ENCODE assay signal across 24 mouse cellular contexts in the genomic region with DNA sequence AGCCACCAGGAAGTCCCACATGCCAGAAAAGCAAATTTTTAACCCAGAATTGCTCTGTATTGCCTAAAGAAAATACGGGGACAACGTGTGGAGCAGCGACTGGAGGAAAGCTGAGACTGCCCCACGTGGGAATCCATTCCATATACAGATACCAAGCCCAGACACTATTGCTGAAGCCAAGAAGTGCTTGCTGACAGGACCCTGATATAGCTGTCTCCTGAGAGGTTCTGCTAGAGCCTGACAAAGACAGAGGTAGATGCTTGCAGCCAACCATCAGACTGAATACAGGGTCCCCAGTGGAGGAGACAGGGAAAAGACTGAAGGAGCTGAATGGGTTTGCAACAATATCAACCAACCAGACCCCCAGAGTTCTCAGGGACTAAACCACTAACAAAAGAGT.
DNase-seq lines count a peak whose midpoint lies in the region; ATAC-seq lines count a peak whose summit lies in the region.
"Had no signal": no experiment of that assay in that cellular context is flagged by ENCODE, and none has a peak within 500 bp of the region (broad histone marks: within the 10 kb centered on the region; RNA-seq: fewer than 3 reads in every experiment).

No protein-coding gene starts in this region.

- H3K4me3 ChIP-seq in heart, embryonic 11.5 days (ENCODE audit: low read depth, low read length) = no peak overlapping the region
- H3K4me3 ChIP-seq in heart, embryonic 13.5 days = no peak overlapping the region
- H3K4me3 ChIP-seq: embryonic facial prominence, embryonic 10.5 days; embryonic facial prominence, embryonic 12.5 days; forebrain, embryonic 13.5 days; forebrain, embryonic 15.5 days had no signal

- WGBS in heart, embryonic 11.5 days (ENCODE audit: insufficient replicate concordance) = 20% methylated on average over 4 of the region's 4 CpGs
- 25% methylated on average over 4 of the region's 4 CpGs for WGBS in heart, embryonic 13.5 days

- H3K36me3 ChIP-seq in heart, embryonic 11.5 days (ENCODE audit: control insufficient read depth, insufficient read depth, low read length) = no peaks in the 10 kb centered on the region
- no peaks in the 10 kb centered on the region for H3K36me3 ChIP-seq in heart, embryonic 13.5 days
- H3K36me3 ChIP-seq: embryonic facial prominence, embryonic 10.5 days; embryonic facial prominence, embryonic 12.5 days; forebrain, embryonic 15.5 days; G1E had no signal

- ATAC-seq in heart, embryonic 11.5 days (replicated peaks; ENCODE audit: insufficient number of reproducible peaks, low FRiP score, low TSS enrichment) = no peak
- ATAC-seq in heart, embryonic 13.5 days (ENCODE audit: extremely low read depth, insufficient number of reproducible peaks, low FRiP score, low TSS enrichment) = no peak
- ATAC-seq: activated CD4-positive, CD25-positive, alpha-beta regulatory T cell, adult 4 months; CD4-positive, CD25-positive, alpha-beta regulatory T cell, adult 4 months; forebrain, embryonic 13.5 days; forebrain, embryonic 15.5 days; Patski had no signal

- no peak overlapping the region for H3K27ac ChIP-seq in heart, embryonic 11.5 days (ENCODE audit: low read depth, low read length)
- H3K27ac ChIP-seq in heart, embryonic 13.5 days (replicated peaks) = peak overlapping the region; percentile 52
- H3K27ac ChIP-seq: embryonic facial prominence, embryonic 10.5 days; embryonic facial prominence, embryonic 12.5 days; forebrain, embryonic 13.5 days; forebrain, embryonic 15.5 days had no signal

- no peaks in the 10 kb centered on the region for H3K27me3 ChIP-seq in heart, embryonic 11.5 days (ENCODE audit: control insufficient read depth, insufficient read depth, low read length)
- H3K27me3 ChIP-seq in heart, embryonic 13.5 days (replicated peaks) = no peaks in the 10 kb centered on the region
- H3K27me3 ChIP-seq: CH12.LX; embryonic facial prominence, embryonic 12.5 days; forebrain, embryonic 13.5 days; forebrain, embryonic 15.5 days; Patski had no signal

- DNase-seq in heart, adult 11 months = peak; percentile 59
- DNase-seq in heart, postnatal 4 days = no peak
- DNase-seq in heart, adult 8-10 months (ENCODE audit: low spot score) = no peak
- DNase-seq in heart, postnatal 36 days = no peak
- DNase-seq: adrenal gland, adult 8-10 months; adrenal gland, postnatal 14 days; adrenal gland, postnatal 36 days; B cell, adult 2 months; cerebellum, adult 11-12 months; cerebellum, adult 2 months; cerebellum, adult 9-10 months; cerebellum, postnatal 10 days; cerebellum, postnatal 25 days had no signal

- no peak overlapping the region for H3K9ac ChIP-seq in heart, embryonic 11.5 days (ENCODE audit: low read depth, low read length)
- no peak overlapping the region for H3K9ac ChIP-seq in heart, embryonic 13.5 days
- H3K9ac ChIP-seq: embryonic facial prominence, embryonic 12.5 days; forebrain, embryonic 13.5 days; forebrain, embryonic 15.5 days had no signal

- H3K4me2 ChIP-seq in heart, embryonic 11.5 days = peak overlapping the region; percentile 14; the same call in 1 of the 2 replicates
- H3K4me2 ChIP-seq in heart, embryonic 13.5 days = peak overlapping the region; percentile 13; the same call in 1 of the 2 replicates
- H3K4me2 ChIP-seq: embryonic facial prominence, embryonic 12.5 days; forebrain, embryonic 13.5 days; forebrain, embryonic 15.5 days had no signal

- intact Hi-C loops in heart, postnatal 36 days (cut with DNase I) = no loop called here

- H3K4me1 ChIP-seq in heart, embryonic 11.5 days (ENCODE audit: control insufficient read depth, insufficient read depth, low read length) = peaks cover 10% of the 10 kb centered on the region
- peaks cover 19% of the 10 kb centered on the region for H3K4me1 ChIP-seq in heart, embryonic 13.5 days
- H3K4me1 ChIP-seq: embryonic facial prominence, embryonic 12.5 days had no signal

- no peaks in the 10 kb centered on the region for H3K9me3 ChIP-seq in heart, embryonic 11.5 days (replicated peaks; ENCODE audit: control insufficient read depth, low read length)
- no peaks in the 10 kb centered on the region for H3K9me3 ChIP-seq in heart, embryonic 13.5 days
- H3K9me3 ChIP-seq: embryonic facial prominence, embryonic 10.5 days; embryonic facial prominence, embryonic 12.5 days; forebrain, embryonic 13.5 days; forebrain, embryonic 15.5 days; G1E had no signal
